Mouse (Mus musculus) stomach, postnatal 0 days (tissue): ENCODE measurements at regions not wholly inside any gene's neighbourhood (a gene's known extent, or its start where the extent isn't known, plus 50 kb on each side); places are given as distances from the start of the nearest gene placed in this dataset.

ENCODE experiments used
- ATAC-seq: fragments of 200-750 bp; cut with Nextera tagmentation; 2 replicates; pipeline ENCODE4 v1.8.0; 2017; ENCODE audit not compliant: low FRiP score, low TSS enrichment
- DNase-seq: peaks from one replicate; pipeline ENCODE4 v3.0.0-alpha.2; 2016; ENCODE audit warnings: low spot score
- H3K27ac ChIP-seq: fragments of 300-500 bp; sonication (generic); replicated peaks from 2 replicates; pipeline ENCODE4 v1.5.1; 2014; ENCODE audit warnings: mild to moderate bottlenecking, control low read depth
- H3K27me3 ChIP-seq: fragments of 300-500 bp; sonication (generic); 2 replicates; pipeline ENCODE4 v1.6.1; 2014; ENCODE audit warnings: low read length; ENCODE audit not compliant: control insufficient read depth, insufficient read depth
- H3K36me3 ChIP-seq: fragments of 300-500 bp; sonication (generic); 2 replicates; pipeline ENCODE4 v1.6.1; 2014; ENCODE audit warnings: low read length, mixed read lengths; ENCODE audit not compliant: control insufficient read depth, insufficient read depth
- H3K4me1 ChIP-seq: fragments of 300-500 bp; sonication (generic); replicated peaks from 2 replicates; pipeline ENCODE4 v1.6.1; 2014; ENCODE audit warnings: antibody characterized with exemption; ENCODE audit not compliant: control insufficient read depth, insufficient read depth
- H3K4me2 ChIP-seq: fragments of 300-500 bp; sonication (generic); replicated peaks from 2 replicates; pipeline ENCODE4 v1.6.1; 2014; ENCODE audit warnings: low read depth, mild to moderate bottlenecking, control low read depth, moderate library complexity
- H3K4me3 ChIP-seq: fragments of 300-500 bp; sonication (generic); 2 replicates; pipeline ENCODE4 v1.5.1; 2014; ENCODE audit warnings: low read depth, low read length, control low read depth
- H3K9ac ChIP-seq: fragments of 300-500 bp; sonication (generic); 2 replicates; pipeline ENCODE4 v1.6.1; 2014; ENCODE audit warnings: mild to moderate bottlenecking, low read length, control low read depth, mixed read lengths
- H3K9me3 ChIP-seq: fragments of 300-500 bp; sonication (generic); 2 replicates; pipeline ENCODE4 v1.6.1; 2016; ENCODE audit warnings: low read length; ENCODE audit not compliant: control insufficient read depth
- CTCF ChIP-seq: IDR thresholded peaks from 2 replicates; pipeline ENCODE4 v1.5.1; 2016; ENCODE audit warnings: antibody characterized with exemption, low read depth, mild to moderate bottlenecking, moderate library complexity
- EP300 ChIP-seq: optimal IDR thresholded peaks from 2 replicates; pipeline ENCODE3; 2016; ENCODE audit warnings: antibody characterized with exemption
- WGBS: fragments of 180-500 bp; shearing (Covaris S2); extraction: QIAGEN DNeasy Blood & Tissue Kit; methylation state at CpG from one replicate; pipeline ENCODE4 v1.1.7; 2014; 5-methylcytosine and 5-hydroxymethylcytosine counted together

DNA sequence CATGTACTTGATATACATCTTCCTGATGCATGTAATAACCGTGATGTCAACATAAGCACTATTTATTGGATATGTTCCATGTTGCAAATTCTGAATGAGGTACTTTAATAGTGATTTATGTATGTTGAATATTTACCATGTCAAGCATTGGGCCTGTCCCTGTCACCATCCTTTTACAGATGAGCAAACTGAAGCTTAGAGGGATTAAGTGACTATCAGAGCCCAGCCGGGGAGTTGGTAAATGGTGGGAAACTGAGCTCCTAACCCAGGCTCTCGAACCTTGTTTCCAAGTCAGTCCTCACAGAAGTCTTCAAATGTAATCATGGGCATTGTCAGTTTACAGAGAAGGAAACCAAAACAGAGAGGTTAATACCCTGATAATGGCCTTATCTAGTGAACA, 102.6 kb upstream of the Kcnab1 start:
- no peak for TF ChIP-seq EP300
- no peak for TF ChIP-seq CTCF
- no peak for ATAC-seq
- Histone ChIP-seq H3K4me3 (no peak overlapping the region), H3K9me3 (no peaks in the 10 kb centered on the region), H3K27me3 (no peaks in the 10 kb centered on the region), H3K9ac (no peak overlapping the region), H3K36me3 (no peaks in the 10 kb centered on the region), H3K27ac (no peak overlapping the region), H3K4me2 (no peak overlapping the region), H3K4me1 (no peaks in the 10 kb centered on the region)
- DNase-seq = no peak
- WGBS = 42% methylated on average over 3 of the region's 3 CpGs

GRCm38 (mm10) chr3:65023876-65024275, 85.3 kb upstream of the Kcnab1 start:
- DNase-seq (no peak), ATAC-seq (no peak)
- Histone ChIP-seq H3K9ac (no peak overlapping the region), H3K4me1 (no peaks in the 10 kb centered on the region), H3K27ac (no peak overlapping the region), H3K4me3 (no peak overlapping the region), H3K27me3 (no peaks in the 10 kb centered on the region), H3K36me3 (no peaks in the 10 kb centered on the region), H3K4me2 (no peak overlapping the region), H3K9me3 (no peaks in the 10 kb centered on the region)
- TF ChIP-seq CTCF (no peak), EP300 (no peak)
- WGBS = 72% methylated on average over 2 of the region's 2 CpGs

DNA sequence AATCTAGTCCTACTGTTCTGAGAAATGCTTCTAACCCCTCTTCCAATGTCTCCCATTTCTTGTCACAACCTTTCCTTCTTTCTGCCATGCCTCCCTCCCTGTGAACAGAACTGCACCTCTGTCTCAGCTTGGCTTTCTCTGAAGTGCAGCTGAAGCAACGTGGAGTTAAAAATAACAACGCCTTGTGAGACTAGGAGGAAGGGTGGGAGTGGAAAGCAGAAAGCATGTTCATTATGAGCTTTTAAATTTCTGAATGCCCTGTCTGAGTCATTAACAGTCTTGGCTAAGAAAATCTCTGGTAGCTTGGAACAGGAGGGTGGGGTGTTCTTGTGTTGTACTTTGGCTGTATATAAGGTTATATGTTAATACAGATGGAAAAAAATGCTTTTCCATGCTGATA, 71.6 kb upstream of the Kcnab1 start:
- no peaks in the 10 kb centered on the region for H3K36me3 ChIP-seq
- ATAC-seq (no peak), DNase-seq (no peak)
- TF ChIP-seq EP300 (no peak), CTCF (no peak)
- no peak overlapping the region for H3K4me3 ChIP-seq
- WGBS = 43% methylated on average over 2 of the region's 2 CpGs
- H3K4me2 ChIP-seq = no peak overlapping the region
- H3K27ac ChIP-seq = no peak overlapping the region
- no peaks in the 10 kb centered on the region for H3K9me3 ChIP-seq
- no peaks in the 10 kb centered on the region for H3K27me3 ChIP-seq
- no peak overlapping the region for H3K9ac ChIP-seq
- H3K4me1 ChIP-seq = no peaks in the 10 kb centered on the region

DNA sequence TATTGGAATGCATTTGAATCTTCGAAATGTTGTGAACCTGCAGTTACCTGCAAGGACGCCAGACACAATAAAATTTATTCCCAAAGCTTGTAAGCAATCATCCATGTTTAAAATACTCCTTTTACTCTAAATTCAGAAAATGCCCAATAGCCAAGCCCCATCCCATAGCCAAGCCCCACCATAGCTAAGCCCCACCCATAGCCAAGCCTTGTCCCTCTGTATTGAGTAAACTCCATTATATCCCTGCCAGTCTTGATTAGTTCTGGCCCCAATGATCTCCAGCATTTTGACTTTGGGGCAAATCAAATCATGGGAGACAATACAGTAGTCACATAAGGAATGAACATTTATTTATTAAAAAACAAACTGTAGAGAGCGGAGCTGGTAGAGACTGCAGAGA, 61.3 kb upstream of the Kcnab1 start:
- TF ChIP-seq CTCF (no peak), EP300 (no peak)
- Histone ChIP-seq H3K9me3 (no peaks in the 10 kb centered on the region), H3K9ac (no peak overlapping the region), H3K4me3 (no peak overlapping the region), H3K4me2 (no peak overlapping the region), H3K36me3 (no peaks in the 10 kb centered on the region), H3K27me3 (no peaks in the 10 kb centered on the region), H3K4me1 (no peaks in the 10 kb centered on the region), H3K27ac (no peak overlapping the region)
- DNase-seq (no peak), ATAC-seq (no peak)
- WGBS = 91% methylated on average over 3 of the region's 3 CpGs

DNA sequence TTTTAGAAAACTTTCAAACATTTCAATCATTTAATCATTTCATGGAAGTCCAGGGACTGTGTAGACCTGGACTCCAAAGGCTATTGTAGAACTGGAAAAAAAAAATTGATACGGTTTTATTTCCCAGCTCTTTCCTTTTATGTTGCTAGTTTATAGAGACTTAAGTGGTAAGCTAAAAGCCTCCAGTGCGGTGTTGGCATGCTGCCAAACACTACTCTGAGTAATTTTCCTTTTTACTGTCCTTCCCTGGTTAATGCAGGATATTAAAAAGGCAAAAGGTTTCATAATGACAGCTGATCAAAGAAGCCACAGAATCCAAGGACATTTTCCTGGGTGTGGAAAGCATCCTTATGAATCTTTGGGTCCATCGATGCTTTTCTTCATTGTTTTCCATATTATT, 53.8 kb upstream of the Kcnab1 start:
- H3K4me2 ChIP-seq = no peak overlapping the region
- no peak overlapping the region for H3K4me3 ChIP-seq
- WGBS = 19% methylated on average over 3 of the region's 3 CpGs
- no peaks in the 10 kb centered on the region for H3K9me3 ChIP-seq
- no peaks in the 10 kb centered on the region for H3K4me1 ChIP-seq
- H3K27ac ChIP-seq = no peak overlapping the region
- no peak overlapping the region for H3K9ac ChIP-seq
- H3K27me3 ChIP-seq = no peaks in the 10 kb centered on the region
- no peaks in the 10 kb centered on the region for H3K36me3 ChIP-seq
- no peak for ATAC-seq
- TF ChIP-seq EP300 = no peak
- TF ChIP-seq CTCF = no peak
- no peak for DNase-seq
